Comparison of ENCODE assay signal across 9 mouse cellular contexts in genomic region chr17:94735437-94735836, GRCm38 (mm10). TPM values are rescaled to one million over a fixed set of nuclear protein-coding genes. Genes with fewer than 3 reads are reported as not detected.
DNase-seq lines count a peak whose midpoint lies in the region; ATAC-seq and TF ChIP-seq lines count a peak whose summit lies in the region.
"Had no signal": no experiment of that assay in that cellular context is flagged by ENCODE, and none has a peak within 500 bp of the region (broad histone marks: within the 10 kb centered on the region; RNA-seq: fewer than 3 reads in every experiment).

No protein-coding gene starts in this region.

- peaks cover 8% of the 10 kb centered on the region; the same call in 1 of the 2 replicates for H3K36me3 ChIP-seq in lung, postnatal 0 days (ENCODE audit: insufficient read depth, low read length)
- peaks cover 34% of the 10 kb centered on the region for H3K36me3 ChIP-seq in forebrain, embryonic 13.5 days (ENCODE audit: poor library complexity, severe bottlenecking)
- H3K36me3 ChIP-seq in midbrain, postnatal 0 days (ENCODE audit: insufficient read depth, low read length): no peaks in the 10 kb centered on the region

- H3K9me3 ChIP-seq in lung, postnatal 0 days (ENCODE audit: low read length): no peaks in the 10 kb centered on the region
- no peaks in the 10 kb centered on the region for H3K9me3 ChIP-seq in forebrain, embryonic 13.5 days (replicated peaks)
- H3K9me3 ChIP-seq in midbrain, postnatal 0 days (ENCODE audit: low read length): no peaks in the 10 kb centered on the region

- no peak for TF ChIP-seq EP300 in lung, postnatal 0 days (IDR thresholded peaks at IDR 0.05)

- no peak overlapping the region for H3K4me2 ChIP-seq in lung, postnatal 0 days (replicated peaks; ENCODE audit: low read depth, low read length)
- H3K4me2 ChIP-seq in forebrain, embryonic 13.5 days: no peak overlapping the region
- no peak overlapping the region for H3K4me2 ChIP-seq in midbrain, postnatal 0 days (ENCODE audit: low read depth, low read length, poor library complexity, severe bottlenecking)

- no peak overlapping the region for H3K4me3 ChIP-seq in lung, postnatal 0 days (ENCODE audit: low read depth, low read length)
- H3K4me3 ChIP-seq in forebrain, embryonic 13.5 days: no peak overlapping the region
- H3K4me3 ChIP-seq in midbrain, postnatal 0 days (ENCODE audit: low read depth, low read length): no peak overlapping the region

- TF ChIP-seq CTCF in lung, postnatal 0 days (IDR thresholded peaks at IDR 0.05): peak; percentile 47
- peak; percentile 86 for TF ChIP-seq CTCF in midbrain, postnatal 0 days (IDR thresholded peaks at IDR 0.05)

- peak; percentile 28 for DNase-seq in CD4-positive, CD25-positive, alpha-beta regulatory T cell, adult 2 months (ENCODE audit: low read depth, low spot score)
- DNase-seq in lung, postnatal 0 days (ENCODE audit: low spot score): no peak
- no peak for DNase-seq in lung, postnatal 10 days
- peak; percentile 58 for DNase-seq in midbrain, postnatal 0 days (ENCODE audit: low spot score)
- no peak for DNase-seq in heart, postnatal 25 days (ENCODE audit: low spot score)

- no peak for ATAC-seq in CD4-positive, CD25-positive, alpha-beta regulatory T cell, adult 4 months
- no peak for ATAC-seq in lung, postnatal 0 days
- peak; percentile 71; the same call in 1 of the 2 replicates for ATAC-seq in forebrain, embryonic 13.5 days
- peak; percentile 76 for ATAC-seq in midbrain, postnatal 0 days (ENCODE audit: low FRiP score)
- ATAC-seq in monocyte, adult 5-6 weeks (replicated peaks; ENCODE audit: insufficient number of reproducible peaks, low FRiP score, low TSS enrichment, poor library complexity, severe bottlenecking): no peak

- H3K4me1 ChIP-seq in lung, postnatal 0 days (ENCODE audit: insufficient read depth, low read depth, low read length): no peaks in the 10 kb centered on the region
- no peaks in the 10 kb centered on the region for H3K4me1 ChIP-seq in forebrain, embryonic 13.5 days
- H3K4me1 ChIP-seq in midbrain, postnatal 0 days (ENCODE audit: insufficient read depth, low read length): no peaks in the 10 kb centered on the region

- no peaks in the 10 kb centered on the region for H3K27me3 ChIP-seq in lung, postnatal 0 days (replicated peaks; ENCODE audit: insufficient read depth, low read length)
- H3K27me3 ChIP-seq in forebrain, embryonic 13.5 days: no peaks in the 10 kb centered on the region
- H3K27me3 ChIP-seq in midbrain, postnatal 0 days (ENCODE audit: insufficient read depth, low read length): no peaks in the 10 kb centered on the region

- intact Hi-C loops in heart, postnatal 25 days (cut with DNase I): loop anchor here (10.0 kb wide), 1 partner anchor 1581 kb away; no protein-coding TSS in a partner anchor

- no peak overlapping the region for H3K9ac ChIP-seq in lung, postnatal 0 days (replicated peaks; ENCODE audit: low read depth)
- H3K9ac ChIP-seq in forebrain, embryonic 13.5 days: no peak overlapping the region
- H3K9ac ChIP-seq in midbrain, postnatal 0 days (replicated peaks; ENCODE audit: low read length, poor library complexity, severe bottlenecking): no peak overlapping the region
- H3K9ac ChIP-seq: liver, embryonic 14.5 days had no signal

- WGBS in lung, postnatal 0 days: 71% methylated on average over 4 of the region's 4 CpGs
- 71% methylated on average over 4 of the region's 4 CpGs for WGBS in forebrain, embryonic 13.5 days
- WGBS in midbrain, postnatal 0 days: 71% methylated on average over 4 of the region's 4 CpGs

- H3K27ac ChIP-seq in lung, postnatal 0 days (ENCODE audit: low read length): no peak overlapping the region
- no peak overlapping the region for H3K27ac ChIP-seq in forebrain, embryonic 13.5 days
- no peak overlapping the region for H3K27ac ChIP-seq in midbrain, postnatal 0 days (ENCODE audit: low read depth, low read length)
- H3K27ac ChIP-seq: liver, embryonic 14.5 days had no signal

RNA-seq across cellular contexts. Expression of gene Mettl4, which starts 14.4 kb away (rescaled TPM):
- polyA plus RNA-seq in CD4-positive, CD25-positive, alpha-beta regulatory T cell, adult 4 months (2017; shearing (Covaris generic)): 10 to 100 TPM; 20.1 to 20.7 TPM
- polyA plus RNA-seq in lung, postnatal 0 days (2015; fragmentation: Nextera tagmentation; extraction: Ambion mirVana): 7.4 and 10.0 TPM in 2 replicates
- 29.0 and 32.0 TPM in 2 replicates for polyA plus RNA-seq in forebrain, embryonic 13.5 days (2015; fragmentation: Nextera tagmentation; extraction: Ambion mirVana)
- 16.9 and 17.5 TPM in 2 replicates for total RNA-seq in midbrain, postnatal 0 days (2014; rRNA removed)
- 7.3 and 8.2 TPM in 2 replicates for polyA plus RNA-seq in midbrain, postnatal 0 days (2015; fragmentation: Nextera tagmentation; extraction: Ambion mirVana)
- 1 to 10 TPM; 7.5 to 9.3 TPM for total RNA-seq in heart, postnatal 25 days (2021)
- 9.0 to 22.4 TPM (median 11.7 TPM) in 3 replicates for total RNA-seq in monocyte, adult 5-6 weeks (2017)

Comparison
In these comparisons a context has a peak if more than half of its experiments do, and no peak if none do; other contexts are left out.
1. DNase-seq: peak in CD4-positive, CD25-positive, alpha-beta regulatory T cell, adult 2 months (single experiment) and midbrain, postnatal 0 days (single experiment); none in lung, postnatal 0 days (single experiment), lung, postnatal 10 days (single experiment) and heart, postnatal 25 days (single experiment).
2. ATAC-seq: peak in forebrain, embryonic 13.5 days (single experiment) and midbrain, postnatal 0 days (single experiment); none in CD4-positive, CD25-positive, alpha-beta regulatory T cell, adult 4 months (single experiment), lung, postnatal 0 days (single experiment) and monocyte, adult 5-6 weeks (single experiment).